Mouse (Mus musculus) liver, postnatal 0 days (tissue): ENCODE results near the gene Lce1l.

Source experiments
- CTCF ChIP-seq: sonication (generic); IDR thresholded peaks from 2 replicates; pipeline ENCODE4 v1.5.1; 2016; ENCODE audit warnings: antibody characterized with exemption, low read depth
- EP300 ChIP-seq: IDR thresholded peaks from 2 replicates; pipeline ENCODE4 v1.6.1; 2016; ENCODE audit warnings: antibody characterized with exemption, low read depth, mild to moderate bottlenecking

GRCm38 (mm10) chr3:92815581-92815980 is 35.5 kb downstream of the Lce1l start:
- TF ChIP-seq CTCF, result no peak
- TF ChIP-seq EP300, result no peak
